ENCODE assay signal across 23 mouse cellular contexts in the genomic region with DNA sequence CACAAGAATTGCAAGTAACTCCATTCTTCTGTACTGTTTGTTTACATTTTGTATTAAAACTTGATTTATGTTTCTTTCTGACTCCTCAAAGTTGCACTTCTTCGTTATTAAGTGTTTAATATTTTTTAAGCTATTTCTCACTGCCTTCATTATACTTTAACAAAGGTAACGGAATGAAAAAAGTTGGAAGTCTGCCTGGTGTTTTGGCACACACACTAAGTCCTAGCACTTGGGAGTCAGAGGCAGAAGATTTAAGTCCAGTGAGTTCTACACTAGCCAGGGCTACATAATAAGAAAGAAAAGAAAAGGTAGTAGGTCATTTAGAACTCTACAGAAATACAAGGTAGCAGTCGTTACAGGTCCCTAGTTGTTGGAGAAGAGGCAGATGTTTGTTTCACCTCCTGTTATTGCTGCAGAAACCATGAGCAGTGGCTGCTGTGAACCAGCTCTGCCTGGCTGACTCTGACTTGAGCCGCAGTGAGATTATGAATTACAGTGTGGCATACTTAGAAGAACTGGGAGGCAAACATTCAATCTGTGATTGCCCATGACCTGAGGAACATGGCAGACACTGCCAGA. TPM values are rescaled to one million over a fixed set of nuclear protein-coding genes. Genes with fewer than 3 reads are reported as not detected.
A peak's percentile ranks its signal among the peaks of the same experiment; 100 is the strongest.
DNase-seq lines count a peak whose midpoint lies in the region; ATAC-seq lines count a peak whose summit lies in the region.
"Had no signal": no experiment of that assay in that cellular context is flagged by ENCODE, and none has a peak within 500 bp of the region (broad histone marks: within the 10 kb centered on the region; RNA-seq: fewer than 3 reads in every experiment).

No protein-coding gene starts in this region.

- no peak overlapping the region for H3K4me2 ChIP-seq in kidney, embryonic 14.5 days (replicated peaks; ENCODE audit: low read depth, low read length)
- H3K4me2 ChIP-seq: embryonic facial prominence, embryonic 13.5 days; forebrain, embryonic 12.5 days; heart, embryonic 15.5 days; hindbrain, embryonic 14.5 days had no signal

- H3K27ac ChIP-seq in kidney, embryonic 14.5 days (ENCODE audit: low read depth, low read length) = no peak overlapping the region
- H3K27ac ChIP-seq: embryonic facial prominence, embryonic 13.5 days; forebrain, embryonic 12.5 days; hindbrain, embryonic 10.5 days; hindbrain, embryonic 14.5 days had no signal

- no peak overlapping the region for H3K4me3 ChIP-seq in kidney, embryonic 14.5 days (ENCODE audit: low read length)
- H3K4me3 ChIP-seq: embryonic facial prominence, embryonic 13.5 days; forebrain, embryonic 12.5 days; heart, embryonic 15.5 days; hindbrain, embryonic 10.5 days had no signal

- H3K27me3 ChIP-seq in kidney, embryonic 14.5 days (ENCODE audit: control insufficient read depth, insufficient read depth, low read length) = no peaks in the 10 kb centered on the region
- H3K27me3 ChIP-seq: embryonic facial prominence, embryonic 13.5 days; forebrain, embryonic 12.5 days; heart, embryonic 15.5 days had no signal

- no peaks in the 10 kb centered on the region for H3K9me3 ChIP-seq in kidney, embryonic 14.5 days (ENCODE audit: control insufficient read depth, low read length)
- H3K9me3 ChIP-seq: embryonic facial prominence, embryonic 13.5 days; forebrain, embryonic 12.5 days; G1E; heart, embryonic 15.5 days; hindbrain, embryonic 10.5 days had no signal

- H3K9ac ChIP-seq in kidney, embryonic 14.5 days (ENCODE audit: low read depth, low read length) = no peak overlapping the region
- H3K9ac ChIP-seq: embryonic facial prominence, embryonic 13.5 days; forebrain, embryonic 12.5 days; heart, embryonic 15.5 days; hindbrain, embryonic 14.5 days had no signal

- ATAC-seq in kidney, embryonic 14.5 days (ENCODE audit: low FRiP score, low TSS enrichment) = no peak
- ATAC-seq: CD4-positive, CD25-positive, alpha-beta regulatory T cell, adult 4 months; forebrain, embryonic 16.5 days had no signal

- peak; percentile 28 for DNase-seq in adrenal gland, postnatal 10 days
- DNase-seq in adrenal gland, postnatal 25 days = no peak
- peak; percentile 40 for DNase-seq in kidney, adult 11 months
- no peak for DNase-seq in kidney, postnatal 4 days
- peak; percentile 88 for DNase-seq in kidney, adult 9 months
- DNase-seq in kidney, postnatal 36 days = peak; percentile 70 to 78
- DNase-seq: adrenal gland, postnatal 14 days; B cell, adult 2 months; cerebellum, adult 18-20 months; cerebellum, adult 9-11 months; cerebellum, postnatal 36 days; gastrocnemius, postnatal 14 days had no signal

- H3K4me1 ChIP-seq in kidney, embryonic 14.5 days (ENCODE audit: control insufficient read depth, insufficient read depth, low read length) = no peaks in the 10 kb centered on the region
- H3K4me1 ChIP-seq: embryonic facial prominence, embryonic 13.5 days; forebrain, embryonic 12.5 days; hindbrain, embryonic 10.5 days had no signal

- peaks cover 39% of the 10 kb centered on the region for H3K36me3 ChIP-seq in kidney, embryonic 14.5 days (ENCODE audit: control insufficient read depth, insufficient read depth, low read length)

- WGBS in kidney, embryonic 14.5 days = 92% methylated on average over 4 of the region's 4 CpGs

RNA-seq across cellular contexts. Expression of gene Il17ra, which starts 20.8 kb away (rescaled TPM):
- 10 to 100 TPM in 1 of 2 experiments, 1 to 10 TPM in 1; 9.6 to 11.3 TPM for total RNA-seq in adrenal gland, postnatal 10 days (2021)
- total RNA-seq in adrenal gland, postnatal 25 days (2021) = 10.2 and 14.5 TPM in 2 replicates
- polyA plus RNA-seq in kidney, embryonic 14.5 days (2014; fragmentation: Nextera tagmentation; extraction: Ambion mirVana) = 2.3 and 2.4 TPM in 2 replicates

RNA-seq across cellular contexts. Expression of gene Tmem121b, which starts 51.3 kb away (rescaled TPM):
- under 1 TPM; 0.12 to 0.15 TPM for total RNA-seq in adrenal gland, postnatal 10 days (2021)
- not detected in 2 replicates for total RNA-seq in adrenal gland, postnatal 25 days (2021)
- 0.04 and 0.21 TPM in 2 replicates for polyA plus RNA-seq in kidney, embryonic 14.5 days (2014; fragmentation: Nextera tagmentation; extraction: Ambion mirVana)
- total RNA-seq: granulocyte monocyte progenitor cell, adult 5-6 weeks; heart, postnatal 25 days had no signal
- polyA plus RNA-seq: G1E; heart, embryonic 15.5 days had no signal

Comparison
In these comparisons a context has a peak if more than half of its experiments do, and no peak if none do; other contexts are left out.
1. DNase-seq: peak in adrenal gland, postnatal 10 days (single experiment), kidney, adult 11 months (single experiment), kidney, adult 9 months (single experiment) and kidney, postnatal 36 days (2 of 2); none in adrenal gland, postnatal 25 days (single experiment) and kidney, postnatal 4 days (0 of 2).